Mouse (Mus musculus) MEL (cell line): ENCODE results near the gene Eid1. TPM values are rescaled to one million over a fixed set of nuclear protein-coding genes. Genes with fewer than 3 reads are reported as not detected.

Experiments
- DNase-seq: peaks from one replicate; pipeline ENCODE4 v3.0.0; 2011; ENCODE audit warnings: low read depth, low spot score
- H3K27ac ChIP-seq: 2 replicates; pipeline ENCODE4 v1.5.1; 2012; ENCODE audit warnings: low read depth, mild to moderate bottlenecking, control low read depth, low read length, moderate library complexity; ENCODE audit not compliant: control insufficient read depth
- H3K27me3 ChIP-seq, 2 experiments: fragments of 150-350 bp in 1 of 2; sonication (generic) in 1 of 2; 2 replicates each; pipeline ENCODE4 v1.6.1; 2012; ENCODE audit warnings: low read length in 2 of 2, mild to moderate bottlenecking in 2 of 2, improper control_type of control experiment in 1 of 2, moderate library complexity in 1 of 2; ENCODE audit not compliant: insufficient read depth in 2 of 2, control insufficient read depth in 1 of 2
- H3K36me3 ChIP-seq, 2 experiments: 2 replicates each; pipeline ENCODE4 v1.6.1; 2012 to 2014; ENCODE audit warnings: low read length in 2 of 2, improper control_type of control experiment in 1 of 2, inconsistent platforms in 1 of 2, mild to moderate bottlenecking in 1 of 2; ENCODE audit not compliant: insufficient read depth in 2 of 2, control insufficient read depth in 1 of 2
- H3K4me1 ChIP-seq, 2 experiments: fragments of 150-350 bp in 1 of 2; sonication (generic) in 1 of 2; 2 replicates each; pipeline ENCODE4 v1.6.1; 2012; ENCODE audit warnings: low read length in 2 of 2, improper control_type of control experiment in 1 of 2, mild to moderate bottlenecking in 1 of 2; ENCODE audit not compliant: insufficient read depth in 2 of 2, control insufficient read depth in 1 of 2
- H3K4me3 ChIP-seq, 2 experiments: fragments of 150-350 bp in 1 of 2; sonication (generic) in 1 of 2; 2 replicates each; pipeline ENCODE4 v1.5.1; 2012; ENCODE audit warnings: low read depth in 2 of 2, low read length in 2 of 2, mild to moderate bottlenecking in 2 of 2, moderate library complexity in 2 of 2, control low read depth in 1 of 2, improper control_type of control experiment in 1 of 2; ENCODE audit not compliant: control insufficient read depth in 1 of 2, insufficient read depth in 1 of 2
- H3K79me2 ChIP-seq: 2 replicates; pipeline ENCODE4 v1.6.1; 2012; ENCODE audit warnings: mild to moderate bottlenecking, low read length, moderate library complexity; ENCODE audit not compliant: control insufficient read depth, poor library complexity, insufficient read depth
- H3K9ac ChIP-seq: 2 replicates; pipeline ENCODE4 v1.6.1; 2012; ENCODE audit warnings: low read depth, mild to moderate bottlenecking, control low read depth, low read length, moderate library complexity; ENCODE audit not compliant: control insufficient read depth, poor library complexity, severe bottlenecking
- H3K9me3 ChIP-seq: fragments of 150-350 bp; sonication (generic); replicated peaks from 2 replicates; pipeline ENCODE4 v1.6.1; 2012; ENCODE audit warnings: mild to moderate bottlenecking, low read length, improper control_type of control experiment, moderate library complexity; ENCODE audit not compliant: insufficient read depth
- BHLHE40 ChIP-seq: IDR thresholded peaks from 2 replicates; pipeline ENCODE4 v1.6.1; 2012; ENCODE audit warnings: low read depth, mild to moderate bottlenecking, inconsistent platforms, low read length, improper control_type of control experiment, borderline replicate concordance
- CHD2 ChIP-seq: IDR thresholded peaks from 2 replicates; pipeline ENCODE4 v1.6.1; 2011; ENCODE audit warnings: low read length, improper control_type of control experiment
- CTCF ChIP-seq, 3 experiments: IDR thresholded peaks in 2 of 3; conservative IDR thresholded peaks in 1 of 3; 2 replicates each; pipeline ENCODE4 v1.5.1; 2011 to 2012; ENCODE audit warnings: low read length in 3 of 3, low read depth in 2 of 3, mild to moderate bottlenecking in 2 of 3, improper control_type of control experiment in 1 of 3, inconsistent platforms in 1 of 3, mixed read lengths in 1 of 3, moderate library complexity in 1 of 3; ENCODE audit not compliant: control insufficient read depth in 1 of 3, insufficient read depth in 1 of 3, poor library complexity in 1 of 3, severe bottlenecking in 1 of 3
- E2F4 ChIP-seq: IDR thresholded peaks from 2 replicates; pipeline ENCODE4 v1.6.1; 2011; ENCODE audit warnings: low read depth, low read length, improper control_type of control experiment, borderline replicate concordance
- ELF1 ChIP-seq: IDR thresholded peaks from 2 replicates; pipeline ENCODE4 v1.6.1; 2014; ENCODE audit warnings: low read depth, mild to moderate bottlenecking, inconsistent platforms, low read length, improper control_type of control experiment, moderate library complexity
- EP300 ChIP-seq, 2 experiments: IDR thresholded peaks; 2 replicates each; pipeline ENCODE4 v1.6.1; 2011; ENCODE audit warnings: improper control_type of control experiment in 2 of 2, low read length in 2 of 2, low read depth in 1 of 2, mild to moderate bottlenecking in 1 of 2
- GABPA ChIP-seq: IDR thresholded peaks from 2 replicates; pipeline ENCODE4 v1.6.1; 2012; ENCODE audit warnings: low read depth, mild to moderate bottlenecking, inconsistent platforms, low read length, improper control_type of control experiment, moderate library complexity
- GATA1 ChIP-seq: IDR thresholded peaks from 2 replicates; pipeline ENCODE4 v1.6.1; 2011; ENCODE audit warnings: low read depth, low read length, improper control_type of control experiment
- JUND ChIP-seq: IDR thresholded peaks from 2 replicates; pipeline ENCODE4 v1.6.1; 2011; ENCODE audit warnings: low read depth, mild to moderate bottlenecking, improper control_type of control experiment, low read length
- KAT2A ChIP-seq: conservative IDR thresholded peaks from 2 replicates; pipeline ENCODE4 v1.6.1; 2012; ENCODE audit warnings: low read depth, low read length, improper control_type of control experiment, inconsistent platforms
- MAX ChIP-seq: IDR thresholded peaks from 2 replicates; pipeline ENCODE4 v1.6.1; 2011; ENCODE audit warnings: low read length, improper control_type of control experiment
- MAZ ChIP-seq: IDR thresholded peaks from 2 replicates; pipeline ENCODE4 v1.6.1; 2012; ENCODE audit warnings: low read depth, mild to moderate bottlenecking, inconsistent platforms, low read length, improper control_type of control experiment
- MEF2A ChIP-seq: IDR thresholded peaks from 2 replicates; pipeline ENCODE4 v1.6.1; 2014; ENCODE audit warnings: low read depth, mild to moderate bottlenecking, inconsistent platforms, low read length, improper control_type of control experiment; ENCODE audit not compliant: poor library complexity, insufficient replicate concordance, severe bottlenecking; ENCODE audit errors: extremely low read depth
- MXI1 ChIP-seq: IDR thresholded peaks from 2 replicates; pipeline ENCODE4 v1.6.1; 2011; ENCODE audit warnings: mild to moderate bottlenecking, low read depth, low read length, improper control_type of control experiment
- MYB ChIP-seq: IDR thresholded peaks from 2 replicates; pipeline ENCODE4 v1.6.1; 2011; ENCODE audit warnings: mild to moderate bottlenecking, low read depth, low read length, improper control_type of control experiment
- MYC ChIP-seq: IDR thresholded peaks from 2 replicates; pipeline ENCODE4 v1.6.1; 2011; ENCODE audit warnings: low read depth, mild to moderate bottlenecking, low read length, improper control_type of control experiment, moderate library complexity
- NELFE ChIP-seq: IDR thresholded peaks from 2 replicates; pipeline ENCODE4 v1.6.1; 2011; ENCODE audit warnings: low read depth, low read length, improper control_type of control experiment
- POLR2A ChIP-seq, 2 experiments: IDR thresholded peaks; 2 replicates each; pipeline ENCODE4 v1.6.1; 2011 to 2012; ENCODE audit warnings: low read length in 2 of 2, mild to moderate bottlenecking in 2 of 2, control low read depth in 1 of 2, improper control_type of control experiment in 1 of 2, low read depth in 1 of 2, moderate library complexity in 1 of 2; ENCODE audit not compliant: control insufficient read depth in 1 of 2, insufficient read depth in 1 of 2, poor library complexity in 1 of 2
- POLR2AphosphoS2 ChIP-seq: IDR thresholded peaks from 2 replicates; pipeline ENCODE4 v1.6.1; 2011; ENCODE audit warnings: low read length, improper control_type of control experiment
- RCOR1 ChIP-seq: IDR thresholded peaks from 2 replicates; pipeline ENCODE4 v1.6.1; 2012; ENCODE audit warnings: low read depth, mild to moderate bottlenecking, inconsistent platforms, low read length, improper control_type of control experiment
- SIN3A ChIP-seq: IDR thresholded peaks from 2 replicates; pipeline ENCODE4 v1.6.1; 2012; ENCODE audit warnings: low read length, improper control_type of control experiment, inconsistent platforms
- SMC3 ChIP-seq: IDR thresholded peaks from 2 replicates; pipeline ENCODE4 v1.6.1; 2011; ENCODE audit warnings: low read depth, low read length, improper control_type of control experiment
- TCF12 ChIP-seq: IDR thresholded peaks from 2 replicates; pipeline ENCODE4 v1.6.1; 2014; ENCODE audit warnings: low read depth, mild to moderate bottlenecking, inconsistent platforms, low read length, improper control_type of control experiment, moderate library complexity
- UBTF ChIP-seq: IDR thresholded peaks from 2 replicates; pipeline ENCODE4 v1.6.1; 2012; ENCODE audit warnings: low read depth, mild to moderate bottlenecking, inconsistent platforms, low read length, improper control_type of control experiment, moderate library complexity, borderline replicate concordance; ENCODE audit not compliant: insufficient read depth
- USF2 ChIP-seq, 2 experiments: IDR thresholded peaks; 2 replicates each; pipeline ENCODE4 v1.6.1; 2011 to 2012; ENCODE audit warnings: improper control_type of control experiment in 2 of 2, low read length in 2 of 2, borderline replicate concordance in 1 of 2, inconsistent platforms in 1 of 2, low read depth in 1 of 2, mild to moderate bottlenecking in 1 of 2; ENCODE audit not compliant: insufficient read depth in 1 of 2
- ZC3H11A ChIP-seq: IDR thresholded peaks from 2 replicates; pipeline ENCODE4 v1.6.1; 2012; ENCODE audit warnings: low read depth, mild to moderate bottlenecking, inconsistent platforms, low read length, improper control_type of control experiment
- ZKSCAN1 ChIP-seq: IDR thresholded peaks from 2 replicates; pipeline ENCODE4 v1.6.1; 2012; ENCODE audit warnings: low read depth, mild to moderate bottlenecking, inconsistent platforms, low read length, improper control_type of control experiment, moderate library complexity
- ZMIZ1 ChIP-seq: IDR thresholded peaks from 2 replicates; pipeline ENCODE4 v1.6.1; 2012; ENCODE audit warnings: low read depth, mild to moderate bottlenecking, inconsistent platforms, low read length, improper control_type of control experiment, moderate library complexity
- ZNF384 ChIP-seq: IDR thresholded peaks from 2 replicates; pipeline ENCODE4 v1.6.1; 2012; ENCODE audit warnings: low read depth, mild to moderate bottlenecking, inconsistent platforms, low read length, improper control_type of control experiment
- polyA plus RNA-seq, 2 experiments: library from polyadenylated mRNA; stranded (reverse) in 1 of 2; unstranded in 1 of 2; fragments of >175 nt in 1 of 2; fragments of >200 nt in 1 of 2; gene quantifications; 2 replicates each; pipeline versions ENCODE4 v1.2.1 to v1.2.4; 2012; ENCODE audit warnings: low replicate concordance in 2 of 2, low read depth in 1 of 2; ENCODE audit not compliant: insufficient read length in 2 of 2, insufficient read depth in 1 of 2, missing spikeins in 1 of 2
- total RNA-seq: library from RNA; depleted of rRNA; stranded (reverse); fragments of 300-350 nt; gene quantifications from 2 replicates; pipeline ENCODE4 v1.2.3, GENCODE M21; 2012

Eid1 gene
- total and polyA plus RNA-seq, 3 experiments: 16.4 to 33.9 TPM; not detected in 1

- TF ChIP-seq EP300 (IDR thresholded peaks at IDR 0.05; ENCODE audit: low read depth in 1 of 2, low read length in 2 of 2) (no peak), ELF1 (no peak), ZNF384 (no peak), MXI1 (no peak), BHLHE40 (peak; percentile 14; the same call in 1 of the 2 replicates), E2F4 (no peak), MYC (no peak), SIN3A (peak; percentile 52), CTCF (IDR thresholded peaks at IDR 0.05 in 2 of 3, conservative IDR thresholded peaks at IDR 0.05 in 1 of 3; ENCODE audit: control insufficient read depth in 1 of 3, insufficient read depth in 1 of 3, low read depth in 2 of 3, low read length in 3 of 3, poor library complexity in 1 of 3, severe bottlenecking in 1 of 3) (peak; percentile 75 to 98 (median 79)), TCF12 (no peak), GATA1 (no peak), GABPA (no peak), UBTF (no peak), ZMIZ1 (no peak), SMC3 (peak; percentile 98), KAT2A (no peak), MEF2A (no peak), MYB (no peak), MAZ (no peak), ZKSCAN1 (no peak), MAX (no peak), ZC3H11A (peak; percentile 97), NELFE (no peak)
Measured at GRCm38 (mm10) chr2:125659823-125660536, 12.9 kb upstream of the Eid1 start (continued).

GRCm38 (mm10) chr2:125660537-125661130 is 12.3 kb upstream of the Eid1 start:
- H3K27ac ChIP-seq: no peak overlapping the region
- H3K9ac ChIP-seq: no peak overlapping the region
- TF ChIP-seq SMC3 (no peak), BHLHE40 (no peak), RCOR1 (no peak), CHD2 (no peak), MAZ (no peak), JUND (no peak), EP300 (IDR thresholded peaks at IDR 0.05; ENCODE audit: low read depth in 1 of 2, low read length in 2 of 2) (no peak), ZNF384 (no peak), E2F4 (no peak), NELFE (no peak), CTCF (IDR thresholded peaks at IDR 0.05 in 2 of 3, conservative IDR thresholded peaks at IDR 0.05 in 1 of 3; ENCODE audit: control insufficient read depth in 1 of 3, insufficient read depth in 1 of 3, low read depth in 2 of 3, low read length in 3 of 3, poor library complexity in 1 of 3, severe bottlenecking in 1 of 3) (no peak), TCF12 (no peak), POLR2A (IDR thresholded peaks at IDR 0.05; ENCODE audit: control insufficient read depth in 1 of 2, insufficient read depth in 1 of 2, low read depth in 1 of 2, low read length in 2 of 2, poor library complexity in 1 of 2) (no peak), USF2 (IDR thresholded peaks at IDR 0.05; ENCODE audit: borderline replicate concordance in 1 of 2, insufficient read depth in 1 of 2, low read depth in 1 of 2, low read length in 2 of 2) (no peak), POLR2AphosphoS2 (no peak), MYB (no peak), GATA1 (no peak)
- H3K4me1 ChIP-seq: peaks cover 6 to 25% of the 10 kb centered on the region in 2 experiments
- no peaks in the 10 kb centered on the region for H3K27me3 ChIP-seq
- no peaks in the 10 kb centered on the region for H3K9me3 ChIP-seq
- no peak overlapping the region for H3K4me3 ChIP-seq
- peaks cover 0 to 11% of the 10 kb centered on the region in 2 experiments; a peak in 2 of 4 replicates for H3K36me3 ChIP-seq
- H3K79me2 ChIP-seq: no peaks in the 10 kb centered on the region
- no peak for DNase-seq
